Mouse (Mus musculus): ENCODE data around the gene Gm43951.

DNA sequence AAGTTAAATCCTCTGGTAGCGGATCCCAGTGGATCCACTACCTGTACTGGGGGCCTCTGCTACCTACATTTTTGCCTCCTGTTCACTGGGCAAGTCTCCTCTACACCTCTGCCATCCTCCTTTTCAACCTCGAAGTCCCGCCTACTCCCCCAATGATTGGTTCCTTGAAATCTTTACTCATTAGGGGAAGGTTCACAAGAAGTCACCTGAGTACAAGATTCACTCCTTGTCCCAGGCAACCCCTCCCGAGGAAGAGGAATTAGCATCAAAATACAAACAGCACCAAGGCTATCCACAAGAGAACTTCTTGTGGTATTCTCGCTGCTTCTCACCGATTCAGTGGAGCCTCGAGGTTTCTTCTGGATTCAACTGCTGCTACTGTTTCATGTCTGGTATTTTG lies 25.4 kb upstream of the Gm43951 start:
- TF ChIP-seq GATA1 (IDR thresholded peaks at IDR 0.05; ENCODE audit: low read length) (no peak), TAL1 (IDR thresholded peaks at IDR 0.05; ENCODE audit: low read length) (no peak)
